Mouse (Mus musculus): Measurements from ENCODE around the gene Hist1h1b. TPM values are rescaled to one million over a fixed set of nuclear protein-coding genes. Genes with fewer than 3 reads are reported as not detected.

Hist1h1b gene
- 1.8 TPM for polyA plus RNA-seq (2017; shearing (Covaris generic))

DNA sequence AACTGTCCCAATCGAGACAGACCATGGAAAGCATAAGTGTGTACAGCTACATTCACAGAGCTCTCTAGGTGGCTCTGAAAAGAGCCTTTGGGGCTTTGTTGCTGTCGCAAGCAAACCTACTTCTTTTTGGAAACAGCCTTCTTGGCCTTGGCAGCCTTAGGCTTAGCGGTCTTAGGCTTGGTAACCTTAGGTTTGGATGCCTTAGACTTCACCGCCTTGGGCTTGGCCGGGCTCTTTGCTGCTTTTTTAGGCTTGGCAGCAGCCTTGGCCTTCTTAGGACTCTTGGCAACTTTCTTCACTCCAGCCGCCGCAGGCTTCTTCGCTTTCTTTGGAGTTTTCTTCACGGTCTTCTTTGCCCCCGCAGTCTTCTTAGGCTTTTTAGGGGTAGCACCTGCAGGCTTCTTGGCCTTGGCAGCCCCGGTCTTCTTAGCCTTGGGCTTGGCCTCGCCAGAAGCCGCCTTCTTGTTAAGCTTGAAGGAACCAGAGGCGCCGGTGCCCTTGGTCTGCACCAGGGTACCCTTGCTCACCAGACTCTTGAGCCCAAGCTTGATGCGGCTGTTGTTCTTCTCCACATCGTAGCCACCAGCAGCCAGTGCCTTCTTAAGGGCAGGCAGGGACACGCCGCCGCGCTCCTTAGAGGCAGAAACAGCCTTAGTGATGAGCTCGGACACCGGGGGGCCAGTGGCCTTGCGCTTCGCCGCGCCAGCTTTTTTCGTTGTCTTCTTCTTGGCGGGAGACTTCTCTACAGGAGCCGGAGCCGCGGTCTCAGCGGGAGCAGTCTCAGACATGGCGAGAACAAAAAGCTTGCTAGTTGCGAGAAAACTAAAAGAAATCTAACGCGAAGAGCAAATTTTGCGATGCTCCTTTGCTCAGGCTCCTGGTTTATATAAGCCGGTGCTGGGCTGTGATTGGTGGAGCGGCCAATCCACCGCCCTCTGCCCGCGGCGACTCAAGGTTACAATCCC lies at the start of gene Hist1h1b:
Gene Hist1h1b (minus strand): TSS at position 859 of the 965 bp plus-strand sequence.

DNA sequence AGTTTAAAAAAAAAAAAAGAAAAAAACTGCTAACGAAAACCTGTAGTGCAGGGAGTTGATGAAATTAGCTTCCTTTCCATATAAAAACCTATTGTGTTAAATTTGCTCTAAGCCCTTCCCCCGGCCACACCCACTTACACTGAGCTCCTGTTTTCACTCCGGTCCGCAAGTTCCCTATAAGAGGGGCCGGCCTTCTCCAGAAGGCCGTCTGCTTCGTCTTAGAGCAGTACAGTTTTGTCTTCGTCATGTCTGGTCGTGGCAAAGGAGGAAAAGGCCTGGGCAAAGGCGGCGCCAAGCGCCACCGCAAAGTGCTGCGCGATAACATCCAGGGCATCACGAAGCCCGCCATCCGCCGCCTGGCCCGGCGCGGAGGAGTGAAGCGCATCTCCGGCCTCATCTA lies 31.1 kb upstream of the Hist1h1b start, which contains the start of gene Hist1h4m:
Gene Hist1h4m (plus strand): TSS at position 208 of the 400 bp plus-strand sequence.

GRCm38 (mm10) chr13:21810073-21810472 lies 29.6 kb upstream of the Hist1h1b start, which contains the start of the genes Hist1h2bq and Hist1h2ao:
TSS of gene Hist1h2bq (minus strand) at chr13:21810197.
TSS of gene Hist1h2ao (plus strand) at chr13:21810465.

GRCm38 (mm10) chr13:21786899-21787629 lies 6.6 kb upstream of the Hist1h1b start, which contains the start of the genes Hist1h2an and Hist1h2bp:
TSS of gene Hist1h2an (minus strand) at chr13:21787218.
TSS of gene Hist1h2bp (plus strand) at chr13:21787461.

DNA sequence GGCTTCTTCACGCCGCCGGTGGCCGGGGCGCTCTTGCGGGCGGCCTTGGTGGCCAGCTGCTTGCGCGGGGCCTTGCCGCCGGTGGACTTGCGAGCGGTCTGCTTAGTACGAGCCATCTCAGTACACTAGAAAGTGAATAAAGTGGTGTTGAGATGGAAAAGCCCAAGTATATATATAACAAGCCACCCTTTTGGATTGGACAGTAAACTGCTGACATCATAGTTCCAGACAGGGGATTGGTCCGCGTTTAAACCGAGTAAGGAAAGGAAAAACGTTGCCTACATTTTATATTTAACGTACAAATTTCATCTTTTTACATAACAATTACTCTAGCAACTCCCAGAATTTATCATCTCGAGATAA lies 2.8 kb upstream of the Hist1h1b start, which contains the start of gene Hist1h3i:
Gene Hist1h3i (minus strand): TSS at position 116 of the 363 bp plus-strand sequence.

DNA sequence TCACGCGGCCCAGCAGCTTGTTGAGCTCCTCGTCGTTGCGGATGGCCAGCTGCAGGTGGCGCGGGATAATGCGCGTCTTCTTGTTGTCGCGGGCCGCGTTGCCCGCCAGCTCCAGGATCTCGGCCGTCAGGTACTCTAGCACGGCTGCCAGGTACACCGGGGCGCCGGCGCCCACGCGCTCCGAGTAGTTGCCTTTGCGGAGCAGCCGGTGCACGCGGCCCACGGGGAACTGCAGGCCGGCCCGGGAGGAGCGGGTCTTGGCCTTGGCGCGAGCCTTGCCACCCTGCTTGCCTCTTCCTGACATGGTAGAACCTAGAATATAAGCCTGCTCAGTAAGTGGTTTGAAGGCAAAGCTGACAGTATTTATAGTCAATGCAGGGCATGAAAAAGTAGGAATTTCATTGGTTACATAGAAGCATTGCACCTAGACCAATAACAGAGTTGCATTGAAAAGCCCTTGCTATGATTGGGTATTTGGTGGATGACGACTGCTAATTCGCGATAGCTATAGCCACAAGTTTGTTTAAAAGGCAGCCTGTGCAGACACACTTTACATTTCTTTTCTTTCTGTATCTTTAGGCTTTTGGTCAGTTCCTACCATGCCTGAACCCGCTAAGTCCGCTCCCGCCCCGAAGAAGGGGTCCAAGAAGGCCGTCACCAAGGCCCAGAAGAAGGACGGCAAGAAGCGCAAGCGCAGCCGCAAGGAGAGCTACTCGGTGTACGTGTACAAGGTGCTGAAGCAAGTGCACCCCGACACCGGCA lies 26.7 kb downstream of the Hist1h1b start, which contains the start of the genes Hist1h2ak and Hist1h2bn:
Gene Hist1h2ak (minus strand): TSS at position 304 of the 762 bp plus-strand sequence.
Gene Hist1h2bn (plus strand): TSS at position 600 of the 762 bp plus-strand sequence.

GRCm38 (mm10) chr13:21750159-21751017 lies 30.0 kb downstream of the Hist1h1b start, which contains the start of gene Hist1h4k:
TSS of gene Hist1h4k (minus strand) at chr13:21750505.

DNA sequence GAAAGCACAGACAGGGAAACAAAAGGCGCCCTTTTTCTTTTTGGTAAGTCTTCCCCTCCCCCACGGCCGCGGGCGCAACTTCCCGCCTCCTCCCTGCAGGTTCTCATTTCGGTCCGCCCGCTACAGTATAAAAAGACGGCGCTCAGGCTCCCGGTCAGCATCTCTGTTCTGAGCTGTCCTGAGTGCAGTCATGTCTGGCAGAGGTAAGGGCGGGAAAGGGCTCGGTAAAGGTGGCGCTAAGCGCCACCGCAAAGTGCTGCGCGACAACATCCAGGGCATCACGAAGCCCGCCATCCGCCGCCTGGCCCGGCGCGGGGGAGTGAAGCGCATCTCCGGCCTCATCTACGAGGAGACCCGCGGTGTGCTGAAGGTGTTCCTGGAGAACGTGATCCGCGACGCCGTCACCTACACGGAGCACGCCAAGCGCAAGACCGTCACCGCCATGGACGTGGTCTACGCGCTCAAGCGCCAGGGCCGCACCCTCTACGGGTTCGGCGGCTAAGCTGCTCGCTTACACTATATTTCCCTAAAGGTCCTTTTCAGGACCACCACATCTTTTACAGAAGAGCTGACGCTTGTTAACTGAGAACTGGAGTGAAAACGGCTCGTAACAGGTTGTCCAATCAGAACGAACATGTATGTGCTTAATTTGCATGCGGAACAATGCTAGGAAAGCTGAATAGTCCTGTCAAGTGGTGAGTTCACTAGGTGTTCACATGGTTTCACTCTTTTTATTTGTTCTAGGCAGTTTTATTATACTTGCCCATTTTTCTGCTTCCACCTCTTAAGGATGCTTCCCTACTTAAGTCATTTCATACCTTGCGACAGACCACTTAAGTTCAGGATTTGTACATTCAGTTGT lies 45.3 kb downstream of the Hist1h1b start, which contains the start of gene Hist1h4j:
Gene Hist1h4j (plus strand): TSS at position 159 of the 862 bp plus-strand sequence.

Other genes starting within 250 kb of the Hist1h1b start
- gene Zkscan8, start 249.5 kb downstream of the Hist1h1b start, polyA plus RNA-seq (2017; shearing (Covaris generic)) = 7.3 TPM
- not detected for gene Olfr1366, start 237.8 kb downstream of the Hist1h1b start, polyA plus RNA-seq (2017; shearing (Covaris generic))
- gene Olfr1535, start 220.7 kb downstream of the Hist1h1b start, polyA plus RNA-seq (2017; shearing (Covaris generic)) = not detected
- not detected for gene Olfr1364, start 198.9 kb downstream of the Hist1h1b start, polyA plus RNA-seq (2017; shearing (Covaris generic))
- not detected for gene Olfr1362, start 166.6 kb downstream of the Hist1h1b start, polyA plus RNA-seq (2017; shearing (Covaris generic))
- not detected for gene Olfr11, start 138.1 kb downstream of the Hist1h1b start, polyA plus RNA-seq (2017; shearing (Covaris generic))
- gene Olfr1361, start 117.2 kb downstream of the Hist1h1b start, polyA plus RNA-seq (2017; shearing (Covaris generic)) = not detected
- not detected for gene Olfr1360, start 103.2 kb downstream of the Hist1h1b start, polyA plus RNA-seq (2017; shearing (Covaris generic))
- gene Olfr1359, start 82.5 kb downstream of the Hist1h1b start, polyA plus RNA-seq (2017; shearing (Covaris generic)) = not detected
- 2.4 TPM for gene Hist1h2bl, start 64.5 kb downstream of the Hist1h1b start, polyA plus RNA-seq (2017; shearing (Covaris generic))
- 14.3 TPM for gene Hist1h2ai, start 64.2 kb downstream of the Hist1h1b start, polyA plus RNA-seq (2017; shearing (Covaris generic))
- gene Hist1h3h, start 63.0 kb downstream of the Hist1h1b start, polyA plus RNA-seq (2017; shearing (Covaris generic)) = not detected
- 0.87 TPM for gene Hist1h2bm, start 58.6 kb downstream of the Hist1h1b start, polyA plus RNA-seq (2017; shearing (Covaris generic))
- 0.80 TPM for gene Hist1h4j, start 45.6 kb downstream of the Hist1h1b start, polyA plus RNA-seq (2017; shearing (Covaris generic))
- gene Hist1h4k, start 30.1 kb downstream of the Hist1h1b start, polyA plus RNA-seq (2017; shearing (Covaris generic)) = 8.1 TPM
- gene Hist1h2ak, start 26.8 kb downstream of the Hist1h1b start, polyA plus RNA-seq (2017; shearing (Covaris generic)) = 1.6 TPM
- not detected for gene Hist1h2bn, start 26.5 kb downstream of the Hist1h1b start, polyA plus RNA-seq (2017; shearing (Covaris generic))
- 1.1 TPM for gene Hist1h3i, start 2.7 kb upstream of the Hist1h1b start, polyA plus RNA-seq (2017; shearing (Covaris generic))
- 0.99 TPM for gene Hist1h2an, start 6.6 kb upstream of the Hist1h1b start, polyA plus RNA-seq (2017; shearing (Covaris generic))
- not detected for gene Hist1h2bp, start 6.8 kb upstream of the Hist1h1b start, polyA plus RNA-seq (2017; shearing (Covaris generic))
- gene Hist1h2bq, start 29.6 kb upstream of the Hist1h1b start, polyA plus RNA-seq (2017; shearing (Covaris generic)) = 5.0 TPM
- not detected for gene Hist1h2ao, start 29.8 kb upstream of the Hist1h1b start, polyA plus RNA-seq (2017; shearing (Covaris generic))
- gene Hist1h4m, start 31.1 kb upstream of the Hist1h1b start, polyA plus RNA-seq (2017; shearing (Covaris generic)) = 36.0 TPM
- gene Hist1h4n, start 51.6 kb upstream of the Hist1h1b start, polyA plus RNA-seq (2017; shearing (Covaris generic)) = 18.1 TPM
- 144 TPM for gene Hist1h2ap, start 52.9 kb upstream of the Hist1h1b start, polyA plus RNA-seq (2017; shearing (Covaris generic))
- 5.0 TPM for gene Hist1h2br, start 53.1 kb upstream of the Hist1h1b start, polyA plus RNA-seq (2017; shearing (Covaris generic))
- gene Zfp184, start 164.5 kb upstream of the Hist1h1b start, polyA plus RNA-seq (2017; shearing (Covaris generic)) = not detected
- not detected for gene Pom121l2, start 200.6 kb upstream of the Hist1h1b start, polyA plus RNA-seq (2017; shearing (Covaris generic))
- 0.57 TPM for gene Prss16, start 229.1 kb upstream of the Hist1h1b start, polyA plus RNA-seq (2017; shearing (Covaris generic))